Mouse (Mus musculus): Measurements from ENCODE around the gene Xpo6. TPM values are rescaled to one million over a fixed set of nuclear protein-coding genes. Genes with fewer than 3 reads are reported as not detected.

Gene Xpo6
- polyA plus RNA-seq, 1 experiment from 2014 or later: 99.2 TPM

GRCm38 (mm10) chr7:126168584-126168983 lies 31.7 kb downstream of the Xpo6 start:
- DNase-seq (ENCODE audit: low read depth, low spot score): no peak
- POLR2A ChIA-PET: no interaction called here
- in situ Hi-C loops (cut with MboI; ENCODE audit: low pct_unique_long_range_greater_than_20kb): no loop called here

GRCm38 (mm10) chr7:126167426-126167825 lies 32.9 kb downstream of the Xpo6 start:
- no peak for TF ChIP-seq CTCF (IDR thresholded peaks at IDR 0.05)
- in situ Hi-C loops (cut with MboI; ENCODE audit: low pct_unique_long_range_greater_than_20kb): no loop called here
- DNase-seq (ENCODE audit: low read depth, low spot score) (no peak), ATAC-seq (no peak)
- H3K27me3 ChIP-seq: no peaks in the 10 kb centered on the region
- ChIA-PET POLR2A (interaction anchor here (0.7 kb wide), 1 partner anchor 32 kb away, joined by 3 read pairs; no protein-coding TSS in a partner anchor), CTCF (interaction anchor here (0.9 kb wide), 1 partner anchor 49 kb away, joined by 3 read pairs; no protein-coding TSS in a partner anchor)

More at GRCm38 (mm10) chr7:126168584-126168983, 31.7 kb downstream of the Xpo6 start:
- CTCF ChIA-PET: no interaction called here
- no peaks in the 10 kb centered on the region for H3K27me3 ChIP-seq
- ATAC-seq: no peak
- TF ChIP-seq CTCF (IDR thresholded peaks at IDR 0.05): no peak

- ATAC-seq (no peak), DNase-seq (ENCODE audit: low read depth, low spot score) (no peak)
- CTCF ChIA-PET: interaction anchor here (1.1 kb wide), 1 partner anchor 26 kb away, joined by 3 read pairs; no protein-coding TSS in a partner anchor
- no peak for TF ChIP-seq CTCF (IDR thresholded peaks at IDR 0.05)
- no peaks in the 10 kb centered on the region for H3K27me3 ChIP-seq
- in situ Hi-C loops (cut with MboI; ENCODE audit: low pct_unique_long_range_greater_than_20kb): no loop called here
- POLR2A ChIA-PET: interaction anchor here (0.7 kb wide), 1 partner anchor 33 kb away, joined by 3 read pairs; no protein-coding TSS in a partner anchor
Observed at GRCm38 (mm10) chr7:126166571-126166970, 33.7 kb downstream of the Xpo6 start.

- H3K27me3 ChIP-seq: no peaks in the 10 kb centered on the region
- in situ Hi-C loops (cut with MboI; ENCODE audit: low pct_unique_long_range_greater_than_20kb): no loop called here
- DNase-seq (ENCODE audit: low read depth, low spot score) (no peak), ATAC-seq (no peak)
- TF ChIP-seq CTCF (IDR thresholded peaks at IDR 0.05): no peak
- ChIA-PET CTCF (interaction anchor here (1.2 kb wide), 1 partner anchor 14 kb away, joined by 3 read pairs; no protein-coding TSS in a partner anchor), POLR2A (no interaction called here)
Observed at GRCm38 (mm10) chr7:126158238-126158637, 42.1 kb downstream of the Xpo6 start.

- in situ Hi-C loops (cut with MboI; ENCODE audit: low pct_unique_long_range_greater_than_20kb): no loop called here
- H3K27me3 ChIP-seq: no peaks in the 10 kb centered on the region
- ATAC-seq (no peak), DNase-seq (ENCODE audit: low read depth, low spot score) (no peak)
- POLR2A ChIA-PET: no interaction called here
- TF ChIP-seq CTCF (IDR thresholded peaks at IDR 0.05): no peak
- CTCF ChIA-PET: interaction anchor here (1.9 kb wide), 1 partner anchor 15 kb away, joined by 4 read pairs; no protein-coding TSS in a partner anchor
Observed at GRCm38 (mm10) chr7:126155746-126156145, 44.6 kb downstream of the Xpo6 start.

- H3K27me3 ChIP-seq: no peaks in the 10 kb centered on the region
- DNase-seq (ENCODE audit: low read depth, low spot score): no peak
- in situ Hi-C loops (cut with MboI; ENCODE audit: low pct_unique_long_range_greater_than_20kb): no loop called here
- TF ChIP-seq CTCF (IDR thresholded peaks at IDR 0.05): no peak
- no peak for ATAC-seq
- POLR2A ChIA-PET: no interaction called here
- CTCF ChIA-PET: interaction anchor here (1.9 kb wide), 1 partner anchor 16 kb away, joined by 4 read pairs; no protein-coding TSS in a partner anchor
Observed at GRCm38 (mm10) chr7:126154731-126155130, 45.6 kb downstream of the Xpo6 start.

- DNase-seq (ENCODE audit: low read depth, low spot score) (no peak), ATAC-seq (no peak)
- H3K27me3 ChIP-seq: no peaks in the 10 kb centered on the region
- ChIA-PET CTCF (no interaction called here), POLR2A (no interaction called here)
- in situ Hi-C loops (cut with MboI; ENCODE audit: low pct_unique_long_range_greater_than_20kb): no loop called here
- TF ChIP-seq CTCF (IDR thresholded peaks at IDR 0.05): no peak
Observed at GRCm38 (mm10) chr7:126152324-126152723, 48.0 kb downstream of the Xpo6 start.

- in situ Hi-C loops (cut with MboI; ENCODE audit: low pct_unique_long_range_greater_than_20kb): no loop called here
- H3K27me3 ChIP-seq: no peaks in the 10 kb centered on the region
- ATAC-seq (no peak), DNase-seq (ENCODE audit: low read depth, low spot score) (no peak)
- POLR2A ChIA-PET: no interaction called here
- TF ChIP-seq CTCF (IDR thresholded peaks at IDR 0.05): no peak
- CTCF ChIA-PET: interaction anchor here (1.0 to 1.6 kb wide), 2 partner anchors 11 to 51 kb away, joined by 3 read pairs; no protein-coding TSS in a partner anchor
Observed at GRCm38 (mm10) chr7:126146156-126146555, 54.1 kb downstream of the Xpo6 start.

GRCm38 (mm10) chr7:126144364-126144763 lies 55.9 kb downstream of the Xpo6 start:
- ChIA-PET POLR2A (no interaction called here), CTCF (no interaction called here)
- TF ChIP-seq CTCF (IDR thresholded peaks at IDR 0.05): no peak
- ATAC-seq (no peak), DNase-seq (ENCODE audit: low read depth, low spot score) (no peak)
- in situ Hi-C loops (cut with MboI; ENCODE audit: low pct_unique_long_range_greater_than_20kb): no loop called here
- H3K27me3 ChIP-seq: no peaks in the 10 kb centered on the region

- POLR2A ChIA-PET: no interaction called here
- in situ Hi-C loops (cut with MboI; ENCODE audit: low pct_unique_long_range_greater_than_20kb): no loop called here
- no peak for DNase-seq (ENCODE audit: low read depth, low spot score)
Observed at GRCm38 (mm10) chr7:126137850-126138249, 62.5 kb downstream of the Xpo6 start.

GRCm38 (mm10) chr7:126135391-126135790 lies 64.9 kb downstream of the Xpo6 start:
- no peaks in the 10 kb centered on the region for H3K27me3 ChIP-seq
- ChIA-PET CTCF (interaction anchor here (0.6 to 1.5 kb wide), 4 partner anchors 8 to 19 kb away, joined by 3 to 4 read pairs (median 3); no protein-coding TSS in a partner anchor), POLR2A (no interaction called here)
- no peak for DNase-seq (ENCODE audit: low read depth, low spot score)
- ATAC-seq: no peak
- in situ Hi-C loops (cut with MboI; ENCODE audit: low pct_unique_long_range_greater_than_20kb): no loop called here
- TF ChIP-seq CTCF (IDR thresholded peaks at IDR 0.05): no peak

More at GRCm38 (mm10) chr7:126137850-126138249, 62.5 kb downstream of the Xpo6 start:
- CTCF ChIA-PET: interaction anchor here (1.3 kb wide), 1 partner anchor 13 kb away, joined by 3 read pairs; no protein-coding TSS in a partner anchor
- TF ChIP-seq CTCF (IDR thresholded peaks at IDR 0.05): no peak
- H3K27me3 ChIP-seq: no peaks in the 10 kb centered on the region
- ATAC-seq: no peak
